Mouse (Mus musculus) mesoderm, embryonic 11.5 days (tissue): Measurements from ENCODE around the gene Kctd15.

Experiments
- DNase-seq: peaks from one replicate; pipeline ENCODE4 v3.0.0-alpha.2; 2012; ENCODE audit warnings: low read depth, low spot score

The Kctd15 gene

GRCm38 (mm10) chr7:34656632-34657031 lies at the start of gene Kctd15:
TSS of gene Kctd15 (minus strand) at chr7:34656732.
- no peak for DNase-seq

- no peak for DNase-seq
These were observed 47.9 kb upstream of the Kctd15 start for GRCm38 (mm10) chr7:34704401-34704800.

- no peak for DNase-seq
These were observed 46.9 kb upstream of the Kctd15 start for GRCm38 (mm10) chr7:34703437-34703836.

GRCm38 (mm10) chr7:34702718-34703351 lies 46.3 kb upstream of the Kctd15 start:
- peak; percentile 80 for DNase-seq

GRCm38 (mm10) chr7:34699888-34700287 lies 43.4 kb upstream of the Kctd15 start:
- no peak for DNase-seq

GRCm38 (mm10) chr7:34698221-34698620 lies 41.7 kb upstream of the Kctd15 start:
- DNase-seq, result no peak

- DNase-seq, result no peak
These were observed 39.6 kb upstream of the Kctd15 start for GRCm38 (mm10) chr7:34696086-34696485.

- no peak for DNase-seq
These were observed 38.4 kb upstream of the Kctd15 start for GRCm38 (mm10) chr7:34694898-34695297.

- DNase-seq, result no peak
These were observed 37.4 kb upstream of the Kctd15 start for GRCm38 (mm10) chr7:34693916-34694315.

- DNase-seq, result no peak
These were observed 36.5 kb upstream of the Kctd15 start for GRCm38 (mm10) chr7:34693072-34693471.

- no peak for DNase-seq
These were observed 33.6 kb upstream of the Kctd15 start for GRCm38 (mm10) chr7:34690111-34690510.

GRCm38 (mm10) chr7:34689028-34689427 lies 32.5 kb upstream of the Kctd15 start:
- no peak for DNase-seq

- DNase-seq, result no peak
These were observed 29.3 kb upstream of the Kctd15 start for GRCm38 (mm10) chr7:34685801-34686200.

- no peak for DNase-seq
These were observed 28.6 kb upstream of the Kctd15 start for GRCm38 (mm10) chr7:34685176-34685575.

- DNase-seq, result no peak
These were observed 24.4 kb upstream of the Kctd15 start for GRCm38 (mm10) chr7:34680771-34681421.

GRCm38 (mm10) chr7:34679886-34680285 lies 23.4 kb upstream of the Kctd15 start:
- no peak for DNase-seq

- peak; percentile 88 for DNase-seq
These were observed 19.4 kb upstream of the Kctd15 start for GRCm38 (mm10) chr7:34675831-34676514.

GRCm38 (mm10) chr7:34675120-34675790 lies 18.7 kb upstream of the Kctd15 start:
- no peak for DNase-seq

GRCm38 (mm10) chr7:34672916-34673315 lies 16.4 kb upstream of the Kctd15 start:
- DNase-seq, result no peak

- peak; percentile 93 for DNase-seq
These were observed 15.4 kb upstream of the Kctd15 start for GRCm38 (mm10) chr7:34671911-34672310.

- no peak for DNase-seq
These were observed 14.2 kb upstream of the Kctd15 start for GRCm38 (mm10) chr7:34670778-34671177.

- DNase-seq, result peak; percentile 37
These were observed 12.8 kb upstream of the Kctd15 start for GRCm38 (mm10) chr7:34669336-34669735.
